Mouse (Mus musculus) intestine, embryonic 14.5 days (tissue): Measurements from ENCODE around the gene Faap20. TPM values are rescaled to one million over a fixed set of nuclear protein-coding genes. Genes with fewer than 3 reads are reported as not detected.

ENCODE experiments used
- ATAC-seq: fragments of 200-750 bp; cut with Nextera tagmentation; replicated peaks from 2 replicates; pipeline ENCODE4 v1.8.0; 2017; ENCODE audit warnings: low read depth, moderate number of reproducible peaks, moderate TSS enrichment, moderate library complexity; ENCODE audit not compliant: low FRiP score, low TSS enrichment
- DNase-seq: peaks from one replicate; pipeline ENCODE4 v3.0.0-alpha.2; 2018; ENCODE audit warnings: low spot score
- H3K27ac ChIP-seq: fragments of 300-500 bp; sonication (generic); 2 replicates; pipeline ENCODE4 v1.5.1; 2014; ENCODE audit warnings: low read depth, mild to moderate bottlenecking, control low read depth
- H3K27me3 ChIP-seq: fragments of 300-500 bp; sonication (generic); replicated peaks from 2 replicates; pipeline ENCODE4 v1.6.1; 2014; ENCODE audit warnings: low read length, control low read depth; ENCODE audit not compliant: control insufficient read depth, insufficient read depth
- H3K36me3 ChIP-seq: fragments of 300-500 bp; sonication (generic); 2 replicates; pipeline ENCODE4 v1.6.1; 2014; ENCODE audit warnings: low read length, control low read depth; ENCODE audit not compliant: control insufficient read depth, insufficient read depth
- H3K4me1 ChIP-seq: fragments of 300-500 bp; sonication (generic); replicated peaks from 2 replicates; pipeline ENCODE4 v1.6.1; 2014; ENCODE audit warnings: low read length, control low read depth, mixed read lengths; ENCODE audit not compliant: control insufficient read depth, insufficient read depth
- H3K4me2 ChIP-seq: fragments of 300-500 bp; sonication (generic); 2 replicates; pipeline ENCODE4 v1.6.1; 2014; ENCODE audit warnings: low read length
- H3K4me3 ChIP-seq: fragments of 300-500 bp; sonication (generic); 2 replicates; pipeline ENCODE4 v1.5.1; 2014; ENCODE audit warnings: low read depth, low read length, control low read depth, mixed read lengths
- H3K9ac ChIP-seq: fragments of 300-500 bp; sonication (generic); 2 replicates; pipeline ENCODE4 v1.6.1; 2014; ENCODE audit warnings: mild to moderate bottlenecking, low read length
- H3K9me3 ChIP-seq: fragments of 300-500 bp; sonication (generic); 2 replicates; pipeline ENCODE4 v1.6.1; 2016; ENCODE audit warnings: low read length, control low read depth; ENCODE audit not compliant: control insufficient read depth
- WGBS: fragments of 180-500 bp; shearing (Covaris S2); extraction: QIAGEN DNeasy Blood & Tissue Kit; methylation state at CpG from one replicate; pipeline ENCODE4 v1.1.7; 2014; 5-methylcytosine and 5-hydroxymethylcytosine counted together
- polyA plus RNA-seq: library from polyadenylated mRNA; unstranded; fragments of >200 nt; fragmentation: Nextera tagmentation; extraction: Ambion mirVana; gene quantifications from 2 replicates; pipeline ENCODE4 v1.2.1, GENCODE M21; 2014

The Faap20 gene
- polyA plus RNA-seq, 1 experiment from 2014 or later = 81.2 TPM

- Histone ChIP-seq H3K36me3 (no peaks in the 10 kb centered on the region), H3K4me1 (no peaks in the 10 kb centered on the region), H3K27ac (no peak overlapping the region), H3K9me3 (no peaks in the 10 kb centered on the region), H3K4me2 (no peak overlapping the region), H3K9ac (no peak overlapping the region), H3K27me3 (no peaks in the 10 kb centered on the region), H3K4me3 (no peak overlapping the region)
- WGBS = 24% methylated on average over 4 of the region's 4 CpGs
- ATAC-seq (no peak), DNase-seq (no peak)
Measured at GRCm38 (mm10) chr4:155301965-155302364, 52.4 kb downstream of the Faap20 start.

DNA sequence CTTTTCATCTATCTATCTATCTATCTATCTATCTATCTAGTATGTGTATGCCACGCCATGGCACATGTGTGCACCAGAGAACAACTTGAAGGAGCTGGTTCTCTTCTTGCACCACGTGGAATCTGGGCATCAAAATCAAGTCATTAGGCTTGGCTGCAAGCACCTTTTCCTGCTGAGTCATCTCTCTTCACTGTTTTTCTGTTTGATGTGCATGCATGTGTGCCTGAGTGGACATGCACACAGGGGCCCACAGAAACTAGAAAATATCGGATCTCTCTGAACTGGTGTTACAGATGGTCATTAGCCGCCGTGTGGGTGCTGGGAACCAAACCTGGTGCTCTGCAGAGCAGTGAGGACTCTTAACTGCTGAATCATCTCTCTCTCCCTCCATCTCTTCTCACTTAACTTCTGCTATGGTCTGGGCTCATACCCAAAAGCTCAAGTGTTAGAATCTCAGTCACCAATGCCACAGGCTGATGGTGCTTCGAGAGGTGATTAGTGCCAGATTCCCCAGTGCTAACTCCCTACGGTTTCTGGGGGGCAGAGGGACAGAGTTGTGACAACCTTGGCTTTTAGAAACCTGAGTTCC is 55.0 kb downstream of the Faap20 start:
- no peak for ATAC-seq
- Histone ChIP-seq H3K4me3 (no peak overlapping the region), H3K9ac (no peak overlapping the region), H3K4me2 (no peak overlapping the region), H3K36me3 (no peaks in the 10 kb centered on the region), H3K27me3 (no peaks in the 10 kb centered on the region), H3K27ac (no peak overlapping the region), H3K4me1 (peaks cover 5% of the 10 kb centered on the region), H3K9me3 (no peaks in the 10 kb centered on the region)
- 88% methylated on average over 7 of the region's 7 CpGs for WGBS
- DNase-seq = no peak

DNA sequence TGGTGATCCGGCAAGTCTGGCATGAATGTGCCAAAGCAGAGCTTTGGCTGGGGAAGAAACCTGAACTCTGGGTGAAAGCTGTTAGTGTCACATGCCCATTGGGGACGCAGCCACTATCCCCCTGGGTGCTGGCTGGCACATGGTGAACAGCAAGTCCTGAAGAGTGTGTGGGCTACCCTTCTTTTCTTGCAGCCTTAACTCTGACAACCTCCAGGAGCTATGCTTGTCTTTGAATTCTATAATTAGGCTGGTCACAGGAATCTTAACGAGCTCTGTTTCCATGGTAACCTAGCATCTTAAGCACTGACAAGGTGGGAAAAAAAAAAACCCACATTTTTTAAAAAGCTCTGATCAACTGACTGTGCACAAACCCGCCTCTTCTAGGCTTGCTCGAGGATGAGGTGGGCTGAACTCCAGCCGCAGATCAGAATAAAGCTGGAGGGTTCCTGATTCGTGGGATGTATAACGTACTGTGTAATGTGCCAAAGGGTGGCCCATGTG is 56.0 kb downstream of the Faap20 start:
- no peak overlapping the region for H3K9ac ChIP-seq
- DNase-seq = no peak
- no peak overlapping the region for H3K4me3 ChIP-seq
- no peaks in the 10 kb centered on the region for H3K36me3 ChIP-seq
- H3K27me3 ChIP-seq = no peaks in the 10 kb centered on the region
- no peak overlapping the region for H3K27ac ChIP-seq
- no peak for ATAC-seq
- peaks cover 5% of the 10 kb centered on the region for H3K4me1 ChIP-seq
- no peaks in the 10 kb centered on the region for H3K9me3 ChIP-seq
- 74% methylated on average over 8 of the region's 8 CpGs for WGBS
- H3K4me2 ChIP-seq = no peak overlapping the region

Other genes starting within 250 kb of the Faap20 start
- gene Plch2, start 193.0 kb upstream of the Faap20 start, polyA plus RNA-seq = 12.8 and 13.3 TPM in 2 replicates
- 6.5 and 8.9 TPM in 2 replicates for gene Pex10, start 182.8 kb upstream of the Faap20 start, polyA plus RNA-seq
- gene Rer1, start 163.4 kb upstream of the Faap20 start, polyA plus RNA-seq = 188 and 191 TPM in 2 replicates
- 3.8 and 5.5 TPM in 2 replicates for gene Morn1, start 163.2 kb upstream of the Faap20 start, polyA plus RNA-seq
- gene Ski, start 27.2 kb upstream of the Faap20 start, polyA plus RNA-seq = 24.4 and 25.3 TPM in 2 replicates
- gene Prkcz, start 111.6 kb downstream of the Faap20 start, polyA plus RNA-seq = 21.9 and 24.1 TPM in 2 replicates
- gene Gabrd, start 148.3 kb downstream of the Faap20 start, polyA plus RNA-seq = 0.18 TPM in 1 of 2 replicates, not detected in the other
- gene Cfap74, start 159.4 kb downstream of the Faap20 start, polyA plus RNA-seq = 1.8 and 3.0 TPM in 2 replicates
- 0.40 and 0.46 TPM in 2 replicates for gene Tmem52, start 219.3 kb downstream of the Faap20 start, polyA plus RNA-seq
- gene Gnb1, start 241.6 kb downstream of the Faap20 start, polyA plus RNA-seq = 503 and 504 TPM in 2 replicates